Mouse (Mus musculus) midbrain, embryonic 10.5 days (tissue): ENCODE data around the gene Hydin. TPM values are rescaled to one million over a fixed set of nuclear protein-coding genes. Genes with fewer than 3 reads are reported as not detected.
A peak's percentile ranks its signal among the peaks of the same experiment; 100 is the strongest.

Experiments
- DNase-seq: peaks from one replicate; pipeline ENCODE4 v3.0.0-alpha.2; 2017; ENCODE audit warnings: low spot score
- H3K27ac ChIP-seq: fragments of 300-500 bp; sonication (generic); replicated peaks from 2 replicates; pipeline ENCODE4 v1.5.1; 2016; ENCODE audit warnings: mild to moderate bottlenecking
- H3K27me3 ChIP-seq: fragments of 300-500 bp; sonication (generic); 2 replicates; pipeline ENCODE4 v1.6.1; 2016; ENCODE audit warnings: low read depth, mild to moderate bottlenecking; ENCODE audit not compliant: poor library complexity, severe bottlenecking
- H3K36me3 ChIP-seq: fragments of 300-500 bp; sonication (generic); 2 replicates; pipeline ENCODE4 v1.6.1; 2016; ENCODE audit warnings: mild to moderate bottlenecking, moderate library complexity
- H3K4me1 ChIP-seq: fragments of 300-500 bp; sonication (generic); 2 replicates; pipeline ENCODE4 v1.6.1; 2016
- H3K4me3 ChIP-seq: fragments of 300-500 bp; sonication (generic); 2 replicates; pipeline ENCODE4 v1.5.1; 2016; ENCODE audit warnings: mild to moderate bottlenecking, moderate library complexity
- H3K9me3 ChIP-seq: fragments of 300-500 bp; sonication (generic); replicated peaks from 2 replicates; pipeline ENCODE4 v1.6.1; 2016; ENCODE audit warnings: mild to moderate bottlenecking
- WGBS: fragments of 180-500 bp; shearing (Covaris S2); methylation state at CpG from one replicate; pipeline ENCODE4 v1.1.7; 2016; 5-methylcytosine and 5-hydroxymethylcytosine counted together
- polyA plus RNA-seq: library from polyadenylated mRNA; unstranded; fragments of >200 nt; fragmentation: Nextera tagmentation; extraction: Ambion mirVana; gene quantifications from 2 replicates; pipeline ENCODE4 v1.2.1, GENCODE M21; 2016

The Hydin gene
- polyA plus RNA-seq, 1 experiment from 2014 or later, result 0.05 TPM

- Histone ChIP-seq H3K36me3 (no peaks in the 10 kb centered on the region), H3K9me3 (no peaks in the 10 kb centered on the region), H3K4me3 (no peak overlapping the region), H3K27ac (no peak overlapping the region), H3K4me1 (peaks cover 3% of the 10 kb centered on the region; the same call in 1 of the 2 replicates), H3K27me3 (no peaks in the 10 kb centered on the region)
- DNase-seq, result no peak
- WGBS, result 62% methylated on average over 6 of the region's 6 CpGs
Measured at GRCm38 (mm10) chr8:110605401-110606015, 338.7 kb downstream of the Hydin start.

- 64% methylated on average over 3 of the region's 3 CpGs for WGBS
- Histone ChIP-seq H3K9me3 (no peaks in the 10 kb centered on the region), H3K4me3 (no peak overlapping the region), H3K36me3 (no peaks in the 10 kb centered on the region), H3K27me3 (peaks cover 7% of the 10 kb centered on the region; the same call in 1 of the 2 replicates), H3K27ac (no peak overlapping the region), H3K4me1 (peaks cover 24% of the 10 kb centered on the region)
- DNase-seq, result no peak
Measured at GRCm38 (mm10) chr8:110615730-110616129, 349.0 kb downstream of the Hydin start.

- Histone ChIP-seq H3K9me3 (no peaks in the 10 kb centered on the region), H3K4me1 (peaks cover 24% of the 10 kb centered on the region), H3K27ac (peak overlapping the region; percentile 87), H3K4me3 (peak overlapping the region; percentile 97), H3K36me3 (no peaks in the 10 kb centered on the region), H3K27me3 (peaks cover 7% of the 10 kb centered on the region; the same call in 1 of the 2 replicates)
- WGBS, result 21% methylated on average over 14 of the region's 14 CpGs
- DNase-seq, result no peak
Measured at GRCm38 (mm10) chr8:110617801-110618358, 351.1 kb downstream of the Hydin start.

- Histone ChIP-seq H3K36me3 (no peaks in the 10 kb centered on the region), H3K4me1 (peaks cover 24% of the 10 kb centered on the region), H3K27ac (peak within 1 kb of the TSS; percentile 87), H3K9me3 (no peaks in the 10 kb centered on the region), H3K27me3 (peaks cover 7% of the 10 kb centered on the region; the same call in 1 of the 2 replicates), H3K4me3 (peak within 1 kb of the TSS; percentile 97)
- peak; percentile 97 for DNase-seq
- WGBS, result under 1% methylated on average over 67 of the region's 67 CpGs
Measured at GRCm38 (mm10) chr8:110618391-110619207, 351.8 kb downstream of the Hydin start, which contains the start of gene Vac14. TSS of gene Vac14 (plus strand) at chr8:110618585.

DNA sequence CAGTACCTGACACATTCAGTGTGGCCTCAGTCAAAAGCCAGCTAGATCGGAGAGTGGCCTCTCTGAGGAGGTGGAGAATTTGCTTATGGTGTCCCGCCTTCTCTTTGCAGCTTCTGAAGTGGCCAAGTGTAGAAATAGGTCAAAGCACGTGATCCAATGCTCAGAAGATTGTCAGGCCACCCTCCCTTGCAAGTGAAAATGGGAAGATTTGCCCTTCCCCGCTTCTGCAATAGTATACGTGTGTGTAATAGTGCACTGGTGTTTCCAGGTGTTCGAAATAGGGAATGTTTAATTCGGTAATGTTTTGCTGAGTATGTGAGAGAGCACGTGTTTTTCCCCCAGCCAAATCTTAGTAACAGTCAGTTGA lies 352.4 kb downstream of the Hydin start:
- Histone ChIP-seq H3K4me3 (peak overlapping the region; percentile 97), H3K4me1 (peaks cover 24% of the 10 kb centered on the region), H3K27me3 (peaks cover 7% of the 10 kb centered on the region; the same call in 1 of the 2 replicates), H3K36me3 (no peaks in the 10 kb centered on the region), H3K27ac (peak overlapping the region; percentile 87), H3K9me3 (no peaks in the 10 kb centered on the region)
- DNase-seq, result no peak
- WGBS, result 28% methylated on average over 8 of the region's 8 CpGs

DNA sequence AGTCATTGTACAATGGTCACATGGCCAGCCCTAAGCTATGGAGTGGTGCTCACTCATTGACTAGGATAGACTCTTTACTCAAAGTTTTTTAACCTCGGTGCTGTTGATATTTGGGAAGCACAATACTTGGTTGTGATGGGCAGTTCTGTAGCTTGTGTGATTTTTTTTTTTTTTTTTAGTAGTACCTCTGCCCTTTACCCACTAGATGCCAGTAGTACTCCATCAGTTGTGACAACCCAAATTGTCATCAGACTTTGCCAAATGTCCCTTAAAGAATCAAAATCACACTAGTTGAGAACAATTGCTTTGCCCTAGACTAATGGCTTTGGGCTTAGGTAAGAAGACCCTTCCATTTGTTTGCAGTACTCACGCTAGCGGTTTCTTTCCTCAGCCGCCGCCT lies 353.1 kb downstream of the Hydin start:
- DNase-seq, result no peak
- Histone ChIP-seq H3K4me1 (peaks cover 24% of the 10 kb centered on the region), H3K9me3 (no peaks in the 10 kb centered on the region), H3K36me3 (no peaks in the 10 kb centered on the region), H3K27ac (no peak overlapping the region), H3K27me3 (peaks cover 7% of the 10 kb centered on the region; the same call in 1 of the 2 replicates), H3K4me3 (peak overlapping the region; percentile 97)
- 91% methylated on average over 5 of the region's 5 CpGs for WGBS

DNA sequence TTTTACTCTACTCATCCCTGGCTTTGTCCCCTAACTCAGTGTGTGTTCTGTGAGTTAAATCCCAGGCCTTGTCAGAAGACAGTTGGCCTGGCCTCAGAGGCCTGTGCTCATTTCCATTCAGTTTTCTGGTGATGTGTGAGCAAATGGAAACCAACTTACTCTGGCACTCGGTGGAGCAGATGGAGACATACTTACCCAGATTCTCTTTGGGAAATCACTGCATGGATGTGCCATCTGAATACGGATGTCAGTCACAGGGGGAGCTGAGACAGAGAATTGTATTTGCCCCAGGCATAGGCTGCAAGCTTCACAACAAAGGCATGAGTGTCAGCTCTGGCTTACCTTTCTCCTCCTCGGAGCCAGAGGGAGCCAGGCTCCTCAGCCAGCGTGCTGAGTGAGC lies 359.7 kb downstream of the Hydin start:
- no peak overlapping the region for H3K4me3 ChIP-seq
- DNase-seq, result no peak
- H3K36me3 ChIP-seq, result no peaks in the 10 kb centered on the region
- H3K9me3 ChIP-seq, result no peaks in the 10 kb centered on the region
- no peaks in the 10 kb centered on the region for H3K27me3 ChIP-seq
- H3K4me1 ChIP-seq, result no peaks in the 10 kb centered on the region
- H3K27ac ChIP-seq, result no peak overlapping the region
- WGBS, result 84% methylated on average over 4 of the region's 4 CpGs

DNA sequence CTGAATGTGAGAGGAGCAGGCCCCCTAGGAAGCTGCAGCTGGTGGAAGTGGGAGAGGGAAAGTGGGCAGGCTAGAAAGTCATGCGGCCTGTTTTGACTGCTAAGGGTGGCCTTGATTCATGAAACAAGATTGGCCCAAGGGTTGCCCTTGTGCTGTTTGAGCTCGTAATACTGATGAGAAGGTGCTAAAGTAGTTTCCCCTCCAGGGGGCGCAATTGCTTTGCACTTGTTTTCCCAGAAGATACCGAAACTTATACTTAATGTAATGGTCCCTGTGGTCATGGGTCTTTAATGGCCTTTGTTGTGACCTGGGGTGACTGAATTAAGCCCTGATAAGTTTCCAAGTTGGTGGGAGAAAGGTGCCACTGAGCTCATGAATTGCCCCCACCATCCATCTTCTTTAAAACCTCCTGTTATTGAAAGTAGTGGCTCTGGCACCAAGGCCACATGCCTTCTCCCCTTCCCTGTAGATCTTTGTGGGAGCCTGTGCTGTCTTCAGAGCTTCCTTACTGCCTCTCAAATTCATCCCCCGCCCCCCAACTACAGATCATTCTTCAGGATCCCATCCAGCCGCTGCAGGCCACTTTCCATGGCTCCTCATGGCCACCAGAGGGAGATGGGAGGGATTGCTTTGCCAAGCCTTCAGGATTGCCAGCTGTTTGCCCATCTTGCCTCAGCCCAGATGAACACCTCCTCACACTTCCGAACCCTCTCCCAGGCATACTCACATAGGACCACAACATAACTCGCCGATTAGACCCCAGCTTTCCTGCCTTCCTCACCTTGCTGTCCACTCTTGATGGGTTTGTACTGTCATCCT lies 362.7 kb downstream of the Hydin start:
- no peak overlapping the region for H3K4me3 ChIP-seq
- H3K27ac ChIP-seq, result no peak overlapping the region
- H3K9me3 ChIP-seq, result no peaks in the 10 kb centered on the region
- peaks cover 28% of the 10 kb centered on the region for H3K36me3 ChIP-seq
- H3K4me1 ChIP-seq, result no peaks in the 10 kb centered on the region
- peak; percentile 55 for DNase-seq
- 66% methylated on average over 9 of the region's 9 CpGs for WGBS
- H3K27me3 ChIP-seq, result no peaks in the 10 kb centered on the region

DNA sequence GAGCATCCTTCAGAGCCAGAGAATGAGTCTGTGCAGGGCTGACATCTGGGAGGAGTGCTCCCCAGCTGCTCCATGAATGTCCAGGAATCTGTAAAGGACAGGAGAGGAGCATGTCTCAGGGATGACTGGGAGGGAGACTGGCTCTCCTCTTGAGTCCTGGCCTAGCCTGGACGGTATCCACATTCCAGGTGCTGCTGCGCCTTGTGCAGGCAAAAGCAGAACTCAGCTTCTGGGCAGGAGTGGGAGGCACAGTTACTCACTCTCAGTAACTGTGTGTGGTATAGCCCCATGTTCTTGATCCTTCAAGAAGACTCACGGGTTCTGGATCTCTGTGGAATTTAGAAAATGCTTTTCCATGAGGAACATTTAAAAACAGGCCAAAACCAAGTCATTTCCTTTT lies 363.3 kb downstream of the Hydin start:
- Histone ChIP-seq H3K9me3 (no peaks in the 10 kb centered on the region), H3K27me3 (no peaks in the 10 kb centered on the region), H3K27ac (no peak overlapping the region), H3K36me3 (peaks cover 35% of the 10 kb centered on the region), H3K4me3 (no peak overlapping the region), H3K4me1 (no peaks in the 10 kb centered on the region)
- DNase-seq, result no peak
- WGBS, result 96% methylated on average over 3 of the region's 3 CpGs

DNA sequence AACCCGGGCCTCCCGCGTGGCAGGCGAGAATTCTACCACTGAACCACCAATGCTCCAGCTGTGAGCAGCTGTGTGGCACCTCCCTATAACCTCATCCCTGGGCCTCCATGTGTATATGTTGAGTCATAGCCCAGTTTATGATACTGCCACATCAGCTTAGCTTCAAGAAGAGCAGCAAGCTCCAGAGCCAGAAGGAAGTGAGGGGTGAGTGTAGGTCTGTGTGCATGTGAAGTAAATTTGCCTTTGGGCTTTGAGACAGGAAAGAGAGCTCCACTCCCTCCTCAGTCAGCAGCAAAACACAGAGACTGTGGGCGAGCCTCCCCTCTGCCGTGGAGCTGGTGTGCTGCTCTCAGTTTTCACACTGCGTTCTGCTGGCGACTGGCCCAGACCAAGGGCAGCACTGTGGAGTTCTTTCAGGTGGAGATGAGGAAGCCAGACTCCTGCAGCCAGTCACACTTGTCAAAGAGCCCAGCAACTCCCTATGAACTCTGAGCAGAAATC lies 363.8 kb downstream of the Hydin start:
- Histone ChIP-seq H3K27me3 (no peaks in the 10 kb centered on the region), H3K9me3 (no peaks in the 10 kb centered on the region), H3K36me3 (peaks cover 40% of the 10 kb centered on the region), H3K4me1 (no peaks in the 10 kb centered on the region), H3K27ac (no peak overlapping the region), H3K4me3 (no peak overlapping the region)
- DNase-seq, result no peak
- 93% methylated on average over 8 of the region's 8 CpGs for WGBS

DNA sequence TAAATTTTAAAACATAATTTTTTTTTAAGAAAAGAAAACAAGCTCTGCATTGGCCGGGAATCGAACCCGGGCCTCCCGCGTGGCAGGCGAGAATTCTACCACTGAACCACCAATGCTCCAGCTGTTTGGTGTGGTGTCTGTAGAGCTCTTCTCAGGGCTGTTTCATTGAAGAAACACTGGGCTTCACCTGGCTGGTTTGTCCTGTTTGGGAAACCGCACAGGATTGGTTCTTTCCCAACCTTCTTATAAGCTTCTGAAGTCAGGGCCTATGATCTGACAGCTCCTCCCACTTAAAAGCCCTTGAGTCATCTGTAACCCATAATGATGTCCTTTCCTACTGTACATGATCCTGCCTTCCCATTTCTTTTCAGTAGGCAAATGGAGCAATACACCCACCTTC lies 364.4 kb downstream of the Hydin start:
- no peak overlapping the region for H3K4me3 ChIP-seq
- H3K4me1 ChIP-seq, result no peaks in the 10 kb centered on the region
- H3K27ac ChIP-seq, result no peak overlapping the region
- peaks cover 46% of the 10 kb centered on the region for H3K36me3 ChIP-seq
- no peaks in the 10 kb centered on the region for H3K9me3 ChIP-seq
- DNase-seq, result no peak
- 91% methylated on average over 7 of the region's 7 CpGs for WGBS
- no peaks in the 10 kb centered on the region for H3K27me3 ChIP-seq

DNA sequence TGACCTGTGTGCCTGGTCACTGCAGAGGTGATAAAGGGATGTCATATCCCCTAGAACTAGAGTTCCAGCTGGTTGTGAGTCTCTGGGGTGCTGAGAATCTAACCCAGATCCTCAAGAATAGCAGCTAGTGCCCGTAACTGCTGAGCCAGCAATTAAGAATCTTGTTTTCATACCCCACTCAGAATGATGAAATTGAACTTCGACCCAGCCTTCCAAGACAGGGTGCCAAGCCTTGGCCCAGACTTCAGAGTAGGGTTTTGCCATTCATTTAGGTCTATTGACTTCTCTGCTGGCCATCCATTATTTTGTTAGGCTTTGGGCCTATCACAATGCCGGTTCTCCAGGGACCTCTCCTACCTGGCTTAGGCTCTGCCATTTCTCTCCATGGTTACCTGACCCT lies 367.0 kb downstream of the Hydin start:
- 94% methylated on average over 3 of the region's 3 CpGs for WGBS
- Histone ChIP-seq H3K27me3 (no peaks in the 10 kb centered on the region), H3K4me1 (no peaks in the 10 kb centered on the region), H3K9me3 (no peaks in the 10 kb centered on the region), H3K27ac (no peak overlapping the region), H3K36me3 (peaks cover 72% of the 10 kb centered on the region), H3K4me3 (no peak overlapping the region)
- no peak for DNase-seq
